Mouse (Mus musculus): ENCODE data around the gene Aars2.

DNA sequence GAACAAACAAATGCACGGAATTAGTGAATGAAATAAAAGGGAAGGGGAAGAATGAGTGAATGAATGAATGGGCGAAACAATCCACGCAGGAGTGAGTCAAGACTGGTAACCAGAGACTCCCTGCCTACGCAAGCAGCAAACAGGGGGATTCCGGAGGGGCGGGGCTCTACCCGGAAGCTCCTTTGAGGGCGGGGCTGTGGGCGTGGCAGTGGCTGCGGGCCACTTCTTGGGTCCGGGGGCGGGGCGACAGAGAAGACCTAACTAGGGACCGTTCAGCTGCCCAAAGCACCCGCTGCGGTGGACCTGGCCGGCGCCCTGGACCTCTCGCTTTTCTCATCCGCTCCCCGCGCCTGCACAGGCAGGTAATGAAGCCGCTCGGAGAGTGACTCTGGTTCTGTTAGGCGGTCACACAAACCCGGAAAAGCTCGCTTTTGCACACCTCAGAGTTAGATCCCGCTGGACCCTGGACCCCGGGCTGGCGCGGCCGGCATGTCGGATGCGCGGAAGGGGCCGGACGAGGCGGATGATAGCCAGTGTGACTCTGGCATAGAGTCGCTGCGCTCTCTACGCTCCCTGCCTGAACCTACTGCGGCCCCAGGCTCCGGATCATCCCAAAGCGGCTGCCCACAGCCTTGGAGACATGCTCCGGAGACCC is 48.9 kb downstream of the Aars2 start, which contains the start of gene Nfkbie:
- 0 out of 2 replicates have a peak, but pooled peaks have one; percentile 10 for TF ChIP-seq CTCF (IDR thresholded peaks at IDR 0.05; ENCODE audit: borderline replicate concordance, control insufficient read depth, extremely low read depth, insufficient read depth, low read length, poor library complexity)
- TF ChIP-seq POLR2A (IDR thresholded peaks at IDR 0.05; ENCODE audit: control insufficient read depth, extremely low read depth, insufficient read depth, low read length, poor library complexity), result peak; percentile 56
